Mouse (Mus musculus) CD4-positive, CD25-positive, alpha-beta regulatory T cell, adult 4 months (primary cell): ENCODE results near the gene Ptgr2. TPM values are rescaled to one million over a fixed set of nuclear protein-coding genes. Genes with fewer than 3 reads are reported as not detected.
"Not testable (repeated sequence)": the region's sequence is repeated elsewhere in the genome, so short reads cannot be mapped to it uniquely, and the experiment has no call there.

Source experiments
- ATAC-seq: one replicate; pipeline ENCODE4 v1.8.0; 2017
- polyA plus RNA-seq, 2 experiments: library from polyadenylated mRNA; unstranded; fragments of 100-300 nt; shearing (Covaris generic); gene quantifications; one replicate each; pipeline ENCODE4 v1.2.1; 2017

The Ptgr2 gene
- 10 to 100 TPM; 50.3 to 52.9 TPM for polyA plus RNA-seq

DNA sequence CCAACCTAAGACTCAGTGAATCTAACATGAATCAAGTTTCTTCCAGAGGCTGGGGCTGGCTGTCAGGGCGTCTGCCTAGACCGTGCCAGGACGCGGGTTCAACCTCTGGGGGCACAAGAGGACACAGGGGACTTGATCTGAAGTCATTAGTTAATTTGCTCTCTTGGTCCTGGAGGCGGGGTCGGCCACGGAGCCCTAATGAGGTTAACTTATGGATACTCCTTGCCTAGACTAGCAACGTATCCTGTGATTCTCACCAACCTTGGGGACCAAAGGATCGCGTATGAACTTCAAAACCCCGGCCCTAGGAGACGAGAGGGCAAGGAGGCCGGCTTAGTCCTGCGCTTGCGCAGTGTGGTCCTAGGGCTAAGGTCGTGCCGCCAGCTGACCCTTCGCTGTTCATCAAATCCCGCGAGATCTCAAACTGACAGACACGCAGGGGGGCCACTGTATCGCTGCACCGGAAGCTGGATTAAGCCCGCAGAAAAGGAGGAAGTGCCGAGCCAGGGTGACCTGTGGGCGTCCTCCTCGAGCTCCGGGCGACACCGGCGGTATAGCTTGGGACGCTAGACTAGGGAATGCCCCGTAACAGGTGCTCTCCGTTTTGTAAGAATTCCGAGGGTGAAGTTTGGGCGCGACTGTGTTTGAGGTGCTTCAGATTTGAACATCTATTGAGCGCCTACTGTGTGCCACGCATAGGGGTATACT lies at the start of gene Ptgr2:
Gene Ptgr2 (plus strand): TSS at position 348 of the 708 bp plus-strand sequence.
- ATAC-seq, result peak; percentile 94

DNA sequence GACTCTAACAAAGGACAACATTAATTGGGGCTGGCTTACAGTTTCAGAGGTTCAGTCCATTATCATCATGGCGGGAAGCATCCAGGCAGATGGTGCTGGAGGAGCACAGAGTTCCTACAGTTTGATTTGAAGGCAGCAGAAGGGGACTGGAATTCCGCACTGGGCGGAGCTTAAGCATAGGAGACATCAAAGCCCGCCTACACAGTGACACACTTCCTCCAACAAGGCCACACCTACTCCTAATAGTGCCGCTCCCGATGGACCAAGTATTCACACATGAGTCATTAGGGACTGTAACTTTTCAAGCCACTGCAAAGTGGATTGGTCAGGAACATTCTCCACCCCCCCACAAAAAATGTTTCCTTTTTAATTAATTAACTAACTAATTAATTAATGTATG lies 49.5 kb upstream of the Ptgr2 start:
- ATAC-seq, result no peak

DNA sequence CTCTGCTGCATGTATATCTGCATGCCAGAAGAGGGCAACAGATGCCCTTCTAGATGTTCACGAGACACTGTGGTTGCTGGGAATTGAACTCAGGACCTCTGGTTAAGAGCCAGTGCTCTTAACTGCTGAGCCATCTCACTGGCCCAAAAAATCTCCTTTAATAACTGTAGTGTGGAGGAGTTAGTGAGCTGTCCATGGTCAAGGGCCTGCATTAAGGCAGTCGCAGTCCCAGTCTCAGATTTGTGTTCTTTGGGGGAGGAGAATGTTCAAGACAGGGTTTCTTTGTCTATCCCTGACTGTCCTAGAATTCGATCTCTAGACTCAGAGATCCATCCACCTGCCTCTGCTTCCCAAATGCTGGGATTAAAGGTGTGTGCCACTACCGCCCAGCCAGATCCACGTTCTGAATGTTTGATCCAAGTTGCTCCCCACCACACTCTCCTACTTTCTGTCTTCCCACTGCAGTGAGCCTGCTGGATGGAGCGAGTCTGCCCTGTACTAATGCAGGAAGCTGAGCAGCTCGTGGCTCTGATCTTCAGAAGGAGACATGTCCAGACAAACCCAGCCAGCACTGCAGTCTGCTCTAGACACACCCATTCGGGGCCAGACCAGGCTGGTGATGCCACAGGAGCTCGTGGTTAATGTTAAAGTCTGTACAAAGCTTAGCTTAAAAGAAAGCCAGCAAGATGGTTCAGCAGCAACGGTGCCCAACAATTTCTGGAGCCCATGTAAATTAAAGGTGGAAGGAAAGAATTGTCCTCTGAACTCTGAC lies 48.9 kb upstream of the Ptgr2 start:
- no peak for ATAC-seq

DNA sequence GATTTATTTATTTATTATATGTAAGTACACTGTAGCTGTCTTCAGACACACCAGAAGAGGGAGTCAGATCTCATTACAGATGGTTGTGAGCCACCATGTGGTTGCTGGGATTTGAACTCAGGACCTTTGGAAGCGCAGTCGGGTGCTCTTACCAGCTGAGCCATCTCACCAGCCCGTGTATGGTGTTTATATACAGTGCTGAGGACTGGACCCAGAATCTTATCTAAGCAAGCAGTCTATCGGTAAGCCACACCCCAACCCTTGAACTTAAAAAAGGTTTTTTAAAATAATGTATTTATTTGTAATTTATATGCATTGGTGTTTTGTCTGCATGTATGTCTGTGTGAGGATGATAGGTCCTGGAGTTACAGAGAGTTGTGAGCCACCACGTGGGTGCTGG lies 48.0 kb upstream of the Ptgr2 start:
- not testable (repeated sequence) for ATAC-seq

DNA sequence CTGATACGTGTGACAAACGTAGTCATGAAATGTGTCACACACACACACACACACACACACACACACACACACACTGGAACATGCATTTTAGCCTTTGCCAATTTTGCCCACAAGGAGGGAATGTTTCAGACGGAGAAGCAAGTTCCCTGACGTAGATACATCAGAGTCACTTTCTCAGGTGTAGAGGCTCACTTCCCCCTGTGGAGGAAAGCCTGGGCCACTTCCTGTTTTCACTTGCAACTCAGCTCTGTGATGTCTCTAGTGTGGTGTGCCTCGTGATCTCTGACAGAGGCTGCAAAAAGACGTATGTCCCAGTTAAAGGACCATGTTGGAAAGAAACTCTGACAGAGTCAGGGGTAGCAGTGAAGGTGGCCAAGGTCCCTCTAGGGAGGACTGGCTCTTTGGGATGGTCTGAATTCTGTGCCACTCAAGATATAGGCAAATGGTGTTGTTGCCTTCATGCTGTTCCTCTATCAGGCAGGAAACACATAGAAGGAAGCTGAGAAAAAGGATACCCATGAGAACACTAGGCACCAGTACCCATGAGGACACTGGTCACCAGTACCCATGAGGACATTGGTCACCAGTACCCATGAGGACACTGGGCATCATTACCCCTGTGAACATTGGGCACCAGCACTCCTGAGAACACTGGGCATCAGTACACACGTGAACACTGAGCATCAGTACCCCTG lies 41.8 kb upstream of the Ptgr2 start:
- ATAC-seq, result peak; percentile 95

DNA sequence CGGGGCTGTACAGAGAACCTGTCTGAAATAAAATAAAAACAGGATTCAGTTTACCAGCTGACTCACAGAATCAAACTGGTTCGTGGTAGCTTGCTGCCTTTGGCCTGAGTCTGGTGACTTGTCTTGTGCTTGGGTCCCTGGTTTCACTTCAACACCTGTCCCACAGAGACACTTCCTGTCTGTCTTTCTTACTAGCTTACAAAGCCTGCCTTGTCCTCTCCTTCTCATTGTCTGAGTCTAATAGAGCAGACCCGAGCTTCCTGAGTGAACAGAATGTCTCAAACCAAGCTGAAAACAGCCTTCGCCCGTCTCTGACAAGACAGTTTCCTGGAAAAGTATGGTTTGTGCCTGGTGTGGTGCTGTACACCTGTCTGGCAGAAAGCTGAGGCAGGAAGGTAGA lies 39.3 kb upstream of the Ptgr2 start:
- ATAC-seq, result peak; percentile 48

DNA sequence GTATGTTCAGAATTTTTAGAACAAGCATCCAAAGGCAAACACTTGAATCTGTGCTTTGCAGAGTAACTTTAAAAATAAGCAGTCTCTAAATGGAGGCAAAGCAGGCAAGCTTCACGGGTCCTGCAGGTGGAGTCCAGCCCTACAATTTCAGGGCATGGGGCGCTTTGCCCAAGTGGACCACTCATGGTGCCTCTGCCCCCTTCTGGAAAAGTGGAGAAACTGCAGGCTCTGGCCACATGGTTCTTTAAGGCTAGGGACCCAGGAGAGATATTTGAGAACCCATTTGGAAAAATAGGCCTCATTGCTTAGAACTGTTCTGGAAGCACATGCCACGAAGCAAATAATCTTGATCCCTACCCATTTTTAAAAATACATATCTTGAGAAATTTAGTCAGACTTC lies 35.8 kb upstream of the Ptgr2 start:
- ATAC-seq, result peak; percentile 34

DNA sequence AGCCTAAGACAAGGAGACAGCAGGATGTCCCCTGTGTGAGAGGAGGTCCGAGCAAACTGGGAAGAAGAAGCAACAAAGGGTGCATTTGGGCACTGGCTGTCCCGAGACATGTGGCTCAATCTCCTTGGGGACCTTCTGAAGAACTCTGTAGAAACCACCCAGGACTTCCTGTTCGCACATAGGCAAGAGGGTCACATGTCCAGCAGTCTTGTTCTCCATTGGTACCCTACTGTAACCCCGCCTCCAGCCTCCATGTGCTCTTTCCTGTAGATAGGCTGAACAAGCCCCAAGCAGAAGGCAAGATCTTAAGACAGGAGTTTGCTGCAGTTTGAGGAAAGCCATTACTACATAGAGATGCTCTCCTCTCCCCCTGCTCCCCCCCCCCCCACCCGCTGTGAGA lies 32.2 kb upstream of the Ptgr2 start:
- ATAC-seq, result no peak

DNA sequence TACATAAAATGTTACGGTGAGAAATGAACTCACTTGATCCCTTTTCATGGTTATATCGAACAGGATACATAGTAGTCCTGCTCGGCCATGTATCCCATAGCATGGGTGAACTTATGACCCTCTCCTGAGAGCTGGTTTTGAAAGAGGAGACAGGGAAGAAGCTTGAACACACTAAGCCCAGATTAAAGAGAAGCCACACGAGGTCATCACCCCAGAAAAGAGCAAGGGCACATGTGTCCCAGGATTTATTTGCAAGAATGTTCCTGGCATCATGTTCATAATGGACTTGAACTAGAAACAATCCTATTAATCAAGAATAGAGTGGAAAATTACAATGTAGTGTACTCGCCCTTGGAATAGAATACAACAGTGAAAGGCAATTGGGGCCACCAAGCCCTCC lies 30.1 kb upstream of the Ptgr2 start:
- ATAC-seq, result no peak

DNA sequence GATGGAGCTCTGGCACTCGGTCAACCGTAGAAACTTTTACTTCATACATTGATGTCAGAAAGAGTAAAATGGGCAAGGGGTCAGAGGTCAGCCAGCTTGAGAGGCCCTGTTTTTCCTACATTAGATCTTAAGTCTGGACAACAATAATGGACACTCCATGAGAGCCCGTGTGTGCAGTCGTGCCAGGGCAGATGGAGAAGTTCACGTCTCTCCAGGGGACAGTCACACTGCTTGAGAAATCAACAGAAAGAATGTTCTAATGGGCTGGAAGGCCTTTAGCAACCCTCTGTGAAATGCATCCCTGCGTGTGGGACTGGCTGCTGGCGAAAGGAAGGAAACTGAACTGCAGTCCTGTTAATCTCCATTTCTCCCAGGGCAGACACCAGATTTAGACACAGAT lies 24.7 kb upstream of the Ptgr2 start:
- ATAC-seq, result no peak

DNA sequence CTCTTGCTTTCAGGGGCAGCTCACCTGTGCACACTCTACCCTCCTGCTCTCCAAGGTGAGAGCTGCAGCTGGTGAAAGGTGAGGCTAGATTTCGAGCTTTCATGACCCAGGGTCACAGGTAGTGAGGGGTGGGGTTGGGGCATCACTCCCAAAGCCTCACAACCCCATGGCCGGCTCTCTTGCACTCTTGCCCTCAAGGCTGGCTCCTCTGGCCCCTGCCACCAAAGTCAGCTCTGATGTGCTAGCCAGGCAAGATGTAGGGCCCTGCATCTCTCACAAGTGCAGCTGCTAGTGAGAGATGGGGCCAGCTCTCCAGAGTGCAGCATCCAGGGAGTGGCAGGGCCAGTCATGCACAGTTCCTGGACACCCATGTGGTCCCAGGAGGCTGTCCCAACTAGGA lies 17.8 kb upstream of the Ptgr2 start:
- no peak for ATAC-seq

DNA sequence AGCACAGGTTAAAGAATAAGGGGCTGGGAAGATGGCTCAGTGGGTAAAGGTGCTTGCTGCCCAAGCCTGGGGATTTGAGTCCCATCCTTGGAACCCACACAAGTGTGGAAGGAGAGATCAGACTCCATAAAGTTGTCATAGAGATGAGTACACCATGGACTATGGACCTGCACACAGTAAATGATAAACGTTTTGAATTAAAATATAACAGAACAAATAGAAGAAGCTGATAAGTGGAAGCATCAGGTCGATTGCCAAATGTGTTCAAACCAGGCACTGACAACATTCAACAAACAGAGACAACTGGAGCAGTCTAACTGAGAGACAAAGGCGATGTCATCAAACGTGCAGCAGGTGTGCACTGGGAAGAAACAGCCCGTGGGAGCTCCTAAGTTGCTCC lies 11.7 kb upstream of the Ptgr2 start:
- no peak for ATAC-seq

DNA sequence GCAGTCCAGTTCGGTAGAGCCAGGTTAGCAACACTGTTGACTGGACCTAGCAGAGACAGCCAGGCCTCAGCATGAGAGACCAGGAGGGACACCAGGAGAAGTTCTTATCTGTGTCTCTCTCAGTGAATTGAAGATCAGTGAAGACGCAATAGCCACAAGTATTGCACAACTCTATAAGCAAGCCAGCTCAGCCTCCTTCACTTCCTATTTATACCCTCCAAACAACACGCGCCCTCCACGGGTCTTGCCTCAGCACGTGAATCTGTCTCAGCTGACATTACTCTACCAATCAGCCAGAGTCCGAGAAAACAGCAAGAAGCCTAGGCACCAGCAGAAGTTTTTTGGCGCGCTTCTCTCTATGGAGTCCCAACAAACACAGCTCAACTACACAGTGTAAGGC lies 9.7 kb upstream of the Ptgr2 start:
- ATAC-seq, result no peak

DNA sequence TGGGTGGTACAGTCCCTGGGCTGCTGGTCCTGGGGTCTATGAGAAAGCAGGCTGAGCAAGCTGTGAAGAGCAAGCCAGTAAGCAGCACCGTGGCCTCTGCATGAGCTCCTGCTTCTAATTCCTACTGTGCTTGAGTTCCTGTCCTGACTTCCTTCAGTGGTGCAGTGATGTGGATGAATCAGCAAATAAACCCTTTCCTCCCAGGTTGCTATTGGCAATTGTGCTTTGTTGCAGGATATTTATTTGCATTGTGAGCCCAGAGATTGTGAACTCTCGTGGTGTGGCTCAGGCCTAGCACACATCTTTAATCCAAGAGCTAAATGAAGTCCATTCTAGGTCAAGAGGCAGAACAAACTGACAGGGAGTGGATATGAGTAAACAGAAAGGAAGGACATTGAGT lies 8.7 kb upstream of the Ptgr2 start:
- no peak for ATAC-seq

DNA sequence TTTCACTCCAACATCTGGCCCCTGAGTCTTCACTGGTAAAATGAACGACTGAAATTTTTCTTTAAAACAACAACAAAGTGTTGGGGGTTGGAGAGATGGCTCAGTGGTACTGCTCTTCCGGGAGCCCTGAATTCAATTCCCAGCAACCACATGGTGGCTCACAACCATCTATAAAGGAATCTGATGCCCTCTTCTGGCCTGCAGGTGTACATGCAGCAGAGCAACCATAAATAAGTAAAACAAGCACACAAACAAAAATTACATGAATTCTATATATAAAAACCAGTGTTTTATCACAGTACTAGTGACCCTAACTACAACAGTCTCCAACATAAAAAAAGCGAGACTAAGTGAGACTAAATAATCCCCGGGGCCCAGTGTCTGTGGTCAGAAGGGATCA lies 8.2 kb upstream of the Ptgr2 start:
- no peak for ATAC-seq

DNA sequence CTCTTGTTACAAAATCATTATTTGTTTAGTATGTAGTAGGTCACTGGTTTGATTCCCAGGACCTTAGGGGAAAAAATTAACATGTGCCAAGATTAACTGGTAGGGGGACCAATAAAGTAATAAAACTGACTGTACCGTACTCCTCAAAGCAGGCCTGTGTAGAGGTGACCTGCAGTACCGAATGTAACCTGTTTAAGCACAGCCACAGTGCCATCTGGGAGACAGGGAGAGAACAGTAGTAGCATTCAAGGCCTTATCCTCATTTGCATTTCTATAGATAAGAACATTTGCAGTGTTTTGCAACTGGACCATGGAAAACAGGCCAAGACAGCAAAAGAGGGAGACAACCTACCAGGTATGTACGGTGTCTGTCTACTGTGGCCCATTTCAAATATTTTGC lies 7.2 kb upstream of the Ptgr2 start:
- ATAC-seq, result no peak

DNA sequence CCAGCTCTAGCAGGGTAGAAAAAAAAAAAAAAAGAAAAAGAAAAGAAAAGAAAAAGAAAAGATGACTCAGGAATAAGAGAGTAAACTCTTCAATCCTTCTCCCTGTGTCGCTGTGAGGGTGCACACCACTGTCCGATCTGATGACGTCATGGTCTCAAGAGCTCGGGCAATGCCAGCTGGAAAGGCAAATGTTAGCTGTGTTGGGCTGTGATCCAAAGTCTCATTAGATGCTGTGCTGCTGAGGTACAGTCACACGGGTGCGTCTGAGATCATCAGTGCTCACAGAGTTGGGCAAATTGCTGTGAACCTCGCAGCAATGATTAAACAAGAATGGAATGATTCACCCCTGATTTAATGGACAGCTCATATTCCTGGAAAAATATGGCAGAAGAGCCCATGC lies 6.1 kb upstream of the Ptgr2 start:
- no peak for ATAC-seq

DNA sequence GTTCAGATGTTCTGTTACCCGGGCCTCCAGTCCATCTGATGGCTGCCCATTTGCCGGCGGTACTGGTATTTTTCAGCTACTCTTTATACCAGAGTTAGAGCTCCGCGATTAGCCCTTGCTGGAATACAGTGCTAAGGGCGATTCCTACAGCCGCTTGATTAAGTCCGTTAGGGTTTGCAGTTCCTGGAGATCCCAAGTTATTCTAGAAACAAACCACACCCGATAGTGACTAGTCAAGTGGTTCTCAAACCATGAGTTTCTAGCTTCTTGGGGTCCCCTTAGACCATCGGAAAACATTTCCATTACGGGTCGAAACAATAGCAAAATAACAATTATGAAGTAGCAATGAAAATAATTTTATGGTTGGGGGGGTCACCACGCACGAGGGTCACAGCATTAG lies 641 bp upstream of the Ptgr2 start:
- no peak for ATAC-seq

DNA sequence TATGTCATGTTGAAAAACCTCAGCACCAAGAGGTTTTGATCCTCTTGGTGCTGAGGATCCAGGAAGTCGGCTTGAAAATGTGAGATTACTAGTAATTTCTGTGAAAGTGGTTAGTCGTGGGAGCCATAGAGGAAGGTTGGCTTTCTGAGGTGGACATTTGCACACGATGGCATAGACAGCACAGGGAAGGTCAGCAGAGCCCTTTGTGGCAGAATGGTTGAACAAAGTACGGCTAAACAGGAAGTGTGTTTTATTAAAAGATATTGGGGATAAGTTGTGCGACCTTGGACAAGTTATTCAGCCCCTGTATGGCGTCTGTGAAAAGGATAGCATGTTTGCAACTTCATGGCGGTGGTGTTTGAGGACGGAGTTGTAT lies 549 bp downstream of the Ptgr2 start:
- ATAC-seq, result no peak

DNA sequence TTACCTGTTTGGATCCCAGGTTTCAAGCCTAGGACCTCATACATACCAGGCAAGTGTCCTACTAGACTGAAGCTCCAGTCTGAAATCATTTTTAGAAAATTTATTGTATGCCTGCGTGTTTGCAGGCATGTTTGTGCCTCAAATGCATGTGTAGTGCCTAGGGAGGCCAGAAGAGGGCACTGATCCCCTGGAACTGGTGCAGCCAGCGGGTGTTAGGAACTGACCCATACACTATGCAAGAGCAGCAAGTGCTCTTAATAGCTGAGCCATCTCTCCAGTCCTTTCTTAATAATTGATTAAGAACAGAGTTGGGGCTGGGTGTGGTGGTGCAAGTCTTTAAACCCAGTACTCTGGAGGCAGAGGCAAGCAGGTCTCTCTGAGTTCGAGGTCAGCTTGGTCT lies 3.4 kb downstream of the Ptgr2 start:
- no peak for ATAC-seq

DNA sequence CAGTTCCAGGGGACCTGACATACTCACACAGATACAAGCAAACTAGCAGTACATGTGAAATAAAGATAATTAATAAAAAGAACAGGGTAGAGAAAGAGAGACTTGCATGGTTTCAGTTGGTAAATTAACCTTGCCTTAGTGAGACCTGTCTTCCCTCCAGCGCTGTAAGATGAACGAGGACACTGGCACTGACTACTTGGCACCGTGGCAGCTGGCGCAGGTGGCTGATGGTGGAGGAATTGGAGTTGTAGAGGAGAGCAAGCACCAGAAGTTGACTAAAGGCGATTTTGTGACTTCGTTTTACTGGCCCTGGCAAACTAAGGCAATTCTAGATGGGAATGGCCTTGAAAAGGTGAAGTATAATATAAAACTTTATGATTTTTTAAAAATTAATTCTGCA lies 12.8 kb downstream of the Ptgr2 start:
- ATAC-seq, result no peak

DNA sequence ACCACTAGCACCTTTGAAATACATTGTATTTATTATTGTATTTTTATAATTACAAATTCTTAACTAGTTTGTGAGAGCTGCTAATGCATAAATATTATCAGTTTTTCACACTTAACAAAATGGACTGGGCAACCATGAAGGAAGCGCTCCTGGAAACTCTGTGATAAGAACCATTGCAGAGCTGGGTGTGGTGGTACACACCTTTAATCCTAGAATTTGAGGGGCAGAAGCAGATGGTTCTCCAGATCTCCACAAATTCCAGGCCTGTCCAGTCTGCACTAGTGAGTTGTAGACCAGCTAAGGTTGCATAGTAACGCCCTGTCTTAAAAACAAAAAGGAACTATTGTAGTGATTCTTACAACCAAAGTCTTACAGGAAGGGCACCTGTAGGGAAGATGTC lies 14.2 kb downstream of the Ptgr2 start:
- ATAC-seq, result no peak

DNA sequence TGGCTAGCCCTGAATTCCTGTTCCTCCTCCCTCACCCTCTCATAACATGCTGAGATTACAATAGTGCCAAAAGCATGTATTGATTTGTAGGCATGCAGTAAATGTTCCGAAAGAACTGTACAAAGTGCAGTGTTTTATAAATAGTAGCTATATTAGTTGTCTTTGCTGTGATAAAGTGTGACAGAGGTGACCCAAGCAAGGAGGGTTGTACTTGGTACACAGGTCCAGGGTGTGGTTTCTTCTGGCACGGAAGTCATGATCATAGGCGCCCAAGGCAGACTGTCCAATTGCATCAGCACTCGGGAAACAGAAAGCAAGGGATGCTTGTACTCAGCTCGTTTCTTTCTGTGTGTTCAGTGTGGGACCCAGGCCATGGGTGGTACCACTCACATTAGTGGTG lies 19.1 kb downstream of the Ptgr2 start:
- no peak for ATAC-seq

DNA sequence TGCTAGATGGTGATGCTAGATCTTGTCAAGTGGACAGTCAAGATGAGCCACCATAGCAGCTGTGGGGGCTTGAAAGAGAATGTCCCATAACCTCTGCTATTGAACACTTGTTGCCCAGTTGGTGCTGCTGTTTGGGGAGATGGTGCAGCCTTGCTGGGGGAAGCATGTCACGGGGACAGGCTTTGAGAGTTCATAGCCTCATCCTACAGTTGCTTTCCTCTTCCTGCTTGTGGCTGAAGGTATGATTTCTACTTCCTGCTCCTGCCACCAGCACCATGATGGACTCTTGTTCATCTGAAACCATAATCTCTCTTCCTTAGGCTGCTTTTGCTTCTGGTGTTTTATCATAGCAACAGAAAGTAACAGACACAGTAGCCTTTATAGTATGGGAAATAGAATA lies 19.5 kb downstream of the Ptgr2 start:
- no peak for ATAC-seq
